Mouse (Mus musculus) brain, embryonic 14.5 days (tissue): Measurements from ENCODE around the gene Lhx1.

Source experiments
- CTCF ChIP-seq: fragments of 200-500 bp; IDR thresholded peaks from 2 replicates; pipeline ENCODE4 v1.5.1; 2012; ENCODE audit warnings: inconsistent platforms, mild to moderate bottlenecking, moderate library complexity, borderline replicate concordance; ENCODE audit not compliant: insufficient read depth, insufficient read length; ENCODE audit errors: extremely low read depth
- POLR2A ChIP-seq: fragments of 200-500 bp; IDR thresholded peaks from 2 replicates; pipeline ENCODE4 v1.6.1; 2012; ENCODE audit warnings: mild to moderate bottlenecking, inconsistent platforms, borderline replicate concordance; ENCODE audit not compliant: poor library complexity, insufficient read depth, insufficient read length, severe bottlenecking; ENCODE audit errors: extremely low read depth

GRCm38 (mm10) chr11:84473093-84473667 is 52.2 kb downstream of the Lhx1 start:
- no peak for TF ChIP-seq CTCF
- TF ChIP-seq POLR2A = no peak
